In the genomic region with DNA sequence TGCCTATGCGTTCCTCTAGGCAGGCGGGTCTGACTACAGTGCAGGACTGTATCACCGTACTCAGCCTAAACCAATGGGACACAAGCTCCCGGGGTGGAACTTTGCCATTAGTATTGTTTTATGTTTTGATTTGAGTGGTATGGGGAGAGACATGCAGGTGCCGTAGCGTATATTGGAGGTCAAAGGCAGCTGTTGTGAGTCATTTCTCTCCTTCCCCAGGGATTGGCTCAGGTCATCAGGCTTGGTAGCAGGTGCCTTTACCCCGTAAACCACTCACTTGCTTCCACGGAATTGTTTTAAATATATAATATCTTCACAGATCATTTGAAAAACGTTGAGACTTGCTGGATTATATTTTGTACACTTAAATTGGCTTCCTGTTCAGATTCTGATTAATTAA, we compare ENCODE assay signal across 32 mouse cellular contexts.
"Had no signal": no experiment of that assay in that cellular context is flagged by ENCODE, and none has a peak within 500 bp of the region (broad histone marks: within the 10 kb centered on the region; RNA-seq: fewer than 3 reads in every experiment).

No protein-coding gene starts in this region.

- H3K27ac ChIP-seq: limb, embryonic 10.5 days; limb, embryonic 12.5 days; limb, embryonic 13.5 days; limb, embryonic 15.5 days; liver, embryonic 12.5 days; liver, embryonic 13.5 days; liver, embryonic 14.5 days; liver, embryonic 15.5 days; lung, embryonic 15.5 days; macrophage; midbrain, embryonic 10.5 days; midbrain, embryonic 12.5 days; midbrain, embryonic 13.5 days; midbrain, embryonic 15.5 days; neural tube, embryonic 12.5 days had no signal

- ATAC-seq: liver, embryonic 12.5 days; liver, postnatal 0 days; lung, postnatal 0 days; midbrain, embryonic 13.5 days; midbrain, embryonic 15.5 days; midbrain, embryonic 16.5 days had no signal

- H3K4me1 ChIP-seq: limb, embryonic 10.5 days; limb, embryonic 12.5 days; limb, embryonic 13.5 days; limb, embryonic 15.5 days; liver, embryonic 12.5 days; liver, embryonic 13.5 days; liver, embryonic 15.5 days; lung, embryonic 15.5 days; megakaryocyte, embryonic 14.5 days; midbrain, embryonic 10.5 days; midbrain, embryonic 12.5 days; midbrain, embryonic 13.5 days; midbrain, embryonic 15.5 days; neural tube, embryonic 12.5 days had no signal

- H3K36me3 ChIP-seq: limb, embryonic 10.5 days; limb, embryonic 12.5 days; limb, embryonic 13.5 days; limb, embryonic 15.5 days; liver, embryonic 12.5 days; liver, embryonic 13.5 days; liver, embryonic 15.5 days; lung, embryonic 15.5 days; midbrain, embryonic 10.5 days; midbrain, embryonic 12.5 days; midbrain, embryonic 13.5 days; midbrain, embryonic 15.5 days; neural tube, embryonic 12.5 days had no signal

- H3K9me3 ChIP-seq: limb, embryonic 10.5 days; limb, embryonic 12.5 days; limb, embryonic 13.5 days; limb, embryonic 15.5 days; liver, embryonic 12.5 days; liver, embryonic 13.5 days; liver, embryonic 15.5 days; lung, embryonic 15.5 days; midbrain, embryonic 10.5 days; midbrain, embryonic 12.5 days; midbrain, embryonic 13.5 days; midbrain, embryonic 15.5 days; neural tube, embryonic 12.5 days had no signal

- DNase-seq: left cerebral cortex, postnatal 4 days; liver; liver, embryonic 13.5 days; liver, postnatal 0 days; lung, adult 18-20 months; lung, adult 2 months; lung, embryonic 14.5 days; lung, postnatal 10 days; lung, postnatal 14 days; lung, postnatal 36 days; lung, postnatal 4 days; midbrain, embryonic 14.5 days had no signal

- H3K9ac ChIP-seq: limb, embryonic 12.5 days; limb, embryonic 13.5 days; limb, embryonic 15.5 days; liver, embryonic 12.5 days; liver, embryonic 13.5 days; liver, embryonic 14.5 days; liver, embryonic 15.5 days; liver, postnatal 0 days; lung, embryonic 14.5 days; lung, embryonic 15.5 days; midbrain, embryonic 12.5 days; midbrain, embryonic 13.5 days; midbrain, embryonic 15.5 days; neural tube, embryonic 12.5 days had no signal

- H3K27me3 ChIP-seq: limb, embryonic 12.5 days; limb, embryonic 13.5 days; limb, embryonic 15.5 days; liver, embryonic 12.5 days; liver, embryonic 13.5 days; liver, embryonic 15.5 days; lung, embryonic 15.5 days; megakaryocyte, embryonic 14.5 days; midbrain, embryonic 12.5 days; midbrain, embryonic 13.5 days; midbrain, embryonic 15.5 days; neural tube, embryonic 12.5 days had no signal

- H3K4me3 ChIP-seq: limb, embryonic 10.5 days; limb, embryonic 12.5 days; limb, embryonic 13.5 days; limb, embryonic 15.5 days; liver, embryonic 12.5 days; liver, embryonic 13.5 days; liver, embryonic 15.5 days; lung, embryonic 15.5 days; megakaryocyte, embryonic 14.5 days; midbrain, embryonic 10.5 days; midbrain, embryonic 12.5 days; midbrain, embryonic 13.5 days; midbrain, embryonic 15.5 days; myocyte; neural tube, embryonic 12.5 days had no signal

- H3K4me2 ChIP-seq: limb, embryonic 12.5 days; limb, embryonic 13.5 days; limb, embryonic 15.5 days; liver, embryonic 11.5 days; liver, embryonic 12.5 days; liver, embryonic 13.5 days; liver, embryonic 15.5 days; lung, embryonic 14.5 days; lung, embryonic 15.5 days; midbrain, embryonic 11.5 days; midbrain, embryonic 12.5 days; midbrain, embryonic 13.5 days; midbrain, embryonic 15.5 days; neural tube, embryonic 12.5 days had no signal
